ENCODE assay signal across 1 mouse cellular context in the genomic region with DNA sequence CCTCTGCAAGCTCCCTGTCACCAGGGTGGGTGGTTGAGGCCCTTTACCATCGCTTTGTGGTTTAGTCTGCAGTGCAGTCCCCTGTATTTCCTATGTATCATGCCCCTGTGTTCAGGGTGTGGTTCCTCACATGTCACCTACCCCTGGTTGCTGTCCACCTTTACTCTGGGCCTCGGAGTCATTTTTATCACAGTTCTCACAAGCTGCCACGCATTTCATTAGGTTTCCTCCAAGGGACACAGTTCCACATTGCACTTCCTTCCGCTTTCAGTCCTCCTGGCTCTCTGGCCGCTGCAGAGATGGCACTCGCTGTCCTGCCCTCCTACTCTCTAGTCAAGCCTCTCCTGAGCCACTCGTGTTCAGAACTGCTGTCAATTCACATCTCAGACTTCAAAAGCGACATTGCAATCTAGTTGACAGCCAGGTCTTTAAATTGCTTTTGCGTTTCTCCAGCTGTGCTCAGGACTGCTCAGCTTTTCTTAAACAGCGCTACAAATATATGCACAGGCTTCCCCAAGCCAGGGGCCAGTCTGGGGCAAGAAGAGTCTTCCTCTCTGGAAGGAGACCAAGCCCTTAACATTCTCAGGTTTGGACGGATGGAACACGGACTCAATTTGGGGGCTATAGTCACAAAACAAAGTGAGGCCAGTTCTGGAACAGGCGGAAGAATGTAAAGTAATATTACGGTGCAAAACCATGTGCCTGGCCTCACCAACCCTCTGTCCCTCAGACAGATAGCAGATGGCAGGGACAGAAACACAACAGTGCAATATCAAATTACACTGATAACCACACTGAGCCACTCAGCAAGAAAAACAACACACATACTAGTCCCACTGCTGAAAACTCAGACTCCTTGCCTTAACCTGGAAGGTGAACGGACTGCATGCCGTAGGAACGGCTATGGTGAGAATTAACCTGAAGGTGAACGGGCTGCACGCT.
TF ChIP-seq lines count a peak whose summit lies in the region.

No protein-coding gene starts in this region.

TF ChIP-seq in MEL, 35 proteins besides CTCF, POLR2A, EP300 and RAD21 (continued from another document):
- no peak for TF ChIP-seq GABPA (IDR thresholded peaks at IDR 0.05; ENCODE audit: low read depth, low read length)
- TF ChIP-seq USF2 (IDR thresholded peaks at IDR 0.05; ENCODE audit: borderline replicate concordance in 1 of 2, insufficient read depth in 1 of 2, low read depth in 1 of 2, low read length in 2 of 2) = no peak
- TF ChIP-seq MXI1 (IDR thresholded peaks at IDR 0.05; ENCODE audit: low read depth, low read length) = peak; percentile 76
- no peak for TF ChIP-seq ZKSCAN1 (IDR thresholded peaks at IDR 0.05; ENCODE audit: low read depth, low read length)
- no peak for TF ChIP-seq JUND (IDR thresholded peaks at IDR 0.05; ENCODE audit: low read depth, low read length)
